Mouse (Mus musculus) adrenal gland, adult 10 weeks (tissue): ENCODE data around the gene Gm17606. TPM values are rescaled to one million over a fixed set of nuclear protein-coding genes. Genes with fewer than 3 reads are reported as not detected.

ENCODE experiments used
- polyA plus RNA-seq: library from polyadenylated mRNA; stranded (reverse); fragments of 350-450 nt; fragmentation: Illumina TruSeq; extraction: RNeasy Lipid Tissue Mini Kit (QIAGEN cat#74804); gene quantifications from one replicate; pipeline ENCODE4 v1.2.3, GENCODE M21; 2014; ENCODE audit warnings: low read depth, low replicate concordance

The Gm17606 gene
- polyA plus RNA-seq: not detected

DNA sequence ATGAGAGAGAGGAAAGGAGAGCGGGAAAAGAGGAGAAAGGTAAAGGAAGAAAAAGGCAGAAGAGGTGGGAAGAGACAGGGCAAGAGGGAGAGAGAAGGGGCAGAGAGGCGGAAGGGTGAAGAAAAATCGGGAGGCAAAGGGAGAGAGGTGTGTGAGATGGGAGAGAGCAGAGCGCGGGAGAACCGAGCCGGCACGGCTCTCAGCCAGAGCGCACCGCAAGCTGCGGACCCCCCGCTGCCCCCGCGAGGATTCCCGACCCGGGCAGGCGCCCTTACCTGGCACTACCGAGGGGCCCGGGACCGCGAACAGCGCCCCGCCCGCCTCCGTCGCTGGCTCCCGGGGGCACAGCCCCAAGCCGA, at the start of gene Gm17606:
Gene Gm17606, plus strand, starts transcription at position 7 of the 359 bp plus-strand sequence.

DNA sequence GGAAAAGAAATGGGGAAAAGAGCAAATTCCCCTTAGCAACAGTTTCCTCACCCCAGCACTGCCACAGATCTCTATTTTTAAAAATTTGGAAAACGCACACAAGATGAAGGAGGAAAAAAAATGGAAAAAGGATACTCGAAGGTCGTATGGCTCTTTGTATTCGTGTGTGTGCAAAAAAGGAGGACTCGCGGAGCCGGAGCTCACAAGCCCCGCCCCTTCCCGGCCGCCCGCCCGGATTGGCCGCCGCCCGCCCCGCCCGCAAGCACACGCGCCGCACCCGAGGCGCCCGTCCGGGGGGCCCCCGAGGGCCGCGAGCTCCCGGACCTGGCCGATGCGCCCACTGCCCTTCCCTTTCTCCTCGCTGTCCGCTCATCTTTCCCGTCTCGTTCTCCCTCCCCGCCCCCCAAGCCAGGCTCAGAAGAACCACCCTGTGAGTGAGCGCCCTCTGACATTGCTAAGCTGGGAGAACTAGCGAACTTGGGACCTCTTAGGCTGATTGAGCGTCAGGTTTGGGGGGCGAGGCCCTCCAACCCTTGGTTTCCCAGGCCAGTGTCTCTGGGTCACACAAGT, 34.9 kb upstream of the Gm17606 start, which contains the start of gene 4931414P19Rik:
Gene 4931414P19Rik, minus strand, starts transcription at position 242 of the 570 bp plus-strand sequence.

GRCm38 (mm10) chr14:54617897-54618365, 22.8 kb upstream of the Gm17606 start, which contains the start of gene Psmb5:
Psmb5 (minus strand) TSS chr14:54618022.

DNA sequence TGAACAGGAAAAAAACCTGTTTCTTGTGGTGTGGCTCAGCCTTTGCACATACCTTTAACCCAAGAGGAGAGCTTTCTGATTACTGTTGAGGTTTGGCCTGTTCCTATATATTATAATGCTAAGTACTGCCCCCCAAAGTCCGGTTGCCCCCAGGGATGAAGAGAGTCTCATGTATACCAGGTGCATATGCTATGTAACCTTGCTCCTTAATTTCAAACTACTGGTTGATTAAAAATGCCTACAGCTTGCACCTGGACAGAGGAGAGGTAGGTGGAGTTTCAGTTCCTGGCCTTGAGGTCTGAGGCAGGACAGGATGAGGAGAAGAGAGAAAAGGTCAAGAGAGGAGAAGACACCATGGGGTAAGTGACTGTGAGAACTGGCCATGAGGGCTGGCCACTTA, 19.6 kb upstream of the Gm17606 start, which contains the start of gene Psmb11:
Gene Psmb11, plus strand, starts transcription at position 301 of the 400 bp plus-strand sequence.

GRCm38 (mm10) chr14:54641305-54641969, 685 bp downstream of the Gm17606 start, which contains the start of gene Cdh24:
Cdh24 (minus strand) TSS chr14:54641364.

GRCm38 (mm10) chr14:54686063-54686521, 45.3 kb downstream of the Gm17606 start, which contains the start of gene 1700123O20Rik:
1700123O20Rik (plus strand) TSS chr14:54686216.

GRCm38 (mm10) chr14:54686522-54687143, 45.9 kb downstream of the Gm17606 start, which contains the start of gene Acin1:
Acin1 (minus strand) TSS chr14:54686931.

Other genes starting within 250 kb of the Gm17606 start
- 0.41 TPM for gene Slc7a7, start 223.2 kb upstream of the Gm17606 start, polyA plus RNA-seq
- gene Mrpl52, start 214.0 kb upstream of the Gm17606 start, polyA plus RNA-seq: 49.0 TPM
- gene Mmp14, start 209.3 kb upstream of the Gm17606 start, polyA plus RNA-seq: 31.8 TPM
- gene Lrp10, start 176.8 kb upstream of the Gm17606 start, polyA plus RNA-seq: 8.6 TPM
- gene Rem2, start 164.9 kb upstream of the Gm17606 start, polyA plus RNA-seq: not detected
- gene Prmt5, start 123.4 kb upstream of the Gm17606 start, polyA plus RNA-seq: 58.8 TPM
- gene Haus4, start 86.3 kb upstream of the Gm17606 start, polyA plus RNA-seq: 11.6 TPM
- gene Ajuba, start 63.4 kb upstream of the Gm17606 start, polyA plus RNA-seq: 15.4 TPM
- gene 4931414P19Rik, start 35.0 kb upstream of the Gm17606 start, polyA plus RNA-seq: 1.7 TPM
- gene Psmb5, start 22.9 kb upstream of the Gm17606 start, polyA plus RNA-seq: 11.3 TPM
- gene Psmb11, start 19.5 kb upstream of the Gm17606 start, polyA plus RNA-seq: not detected
- gene Cdh24, start 412 bp downstream of the Gm17606 start, polyA plus RNA-seq: 0.17 TPM
- 26.5 TPM for gene 1700123O20Rik, start 45.3 kb downstream of the Gm17606 start, polyA plus RNA-seq
- 163 TPM for gene Acin1, start 46.0 kb downstream of the Gm17606 start, polyA plus RNA-seq
- gene Gm29776, start 57.9 kb downstream of the Gm17606 start, polyA plus RNA-seq: not detected
- gene Cebpe, start 71.2 kb downstream of the Gm17606 start, polyA plus RNA-seq: not detected
- 16.3 TPM for gene Slc7a8, start 141.0 kb downstream of the Gm17606 start, polyA plus RNA-seq
- not detected for gene Rnf212b, start 173.2 kb downstream of the Gm17606 start, polyA plus RNA-seq
- 11.6 TPM for gene Homez, start 230.0 kb downstream of the Gm17606 start, polyA plus RNA-seq
- gene Ppp1r3e, start 236.6 kb downstream of the Gm17606 start, polyA plus RNA-seq: 9.8 TPM
- gene Bcl2l2, start 242.4 kb downstream of the Gm17606 start, polyA plus RNA-seq: 25.8 TPM
- gene Gm20521, start 242.5 kb downstream of the Gm17606 start, polyA plus RNA-seq: not detected